Mouse (Mus musculus): ENCODE results near the gene Bpifc. TPM values are rescaled to one million over a fixed set of nuclear protein-coding genes. Genes with fewer than 3 reads are reported as not detected.

Bpifc gene
- polyA plus RNA-seq, 1 experiment, result 0.04 TPM

- TF ChIP-seq CTCF (IDR thresholded peaks at IDR 0.05; ENCODE audit: borderline replicate concordance, extremely low read depth, insufficient read depth, insufficient read length), result no peak
- TF ChIP-seq POLR2A (IDR thresholded peaks at IDR 0.05; ENCODE audit: borderline replicate concordance, extremely low read depth, insufficient read depth, insufficient read length, poor library complexity, severe bottlenecking), result no peak
- DNase-seq (ENCODE audit: low read depth), result no peak
These were observed 63.1 kb downstream of the Bpifc start for GRCm38 (mm10) chr10:85948483-85949196.

DNA sequence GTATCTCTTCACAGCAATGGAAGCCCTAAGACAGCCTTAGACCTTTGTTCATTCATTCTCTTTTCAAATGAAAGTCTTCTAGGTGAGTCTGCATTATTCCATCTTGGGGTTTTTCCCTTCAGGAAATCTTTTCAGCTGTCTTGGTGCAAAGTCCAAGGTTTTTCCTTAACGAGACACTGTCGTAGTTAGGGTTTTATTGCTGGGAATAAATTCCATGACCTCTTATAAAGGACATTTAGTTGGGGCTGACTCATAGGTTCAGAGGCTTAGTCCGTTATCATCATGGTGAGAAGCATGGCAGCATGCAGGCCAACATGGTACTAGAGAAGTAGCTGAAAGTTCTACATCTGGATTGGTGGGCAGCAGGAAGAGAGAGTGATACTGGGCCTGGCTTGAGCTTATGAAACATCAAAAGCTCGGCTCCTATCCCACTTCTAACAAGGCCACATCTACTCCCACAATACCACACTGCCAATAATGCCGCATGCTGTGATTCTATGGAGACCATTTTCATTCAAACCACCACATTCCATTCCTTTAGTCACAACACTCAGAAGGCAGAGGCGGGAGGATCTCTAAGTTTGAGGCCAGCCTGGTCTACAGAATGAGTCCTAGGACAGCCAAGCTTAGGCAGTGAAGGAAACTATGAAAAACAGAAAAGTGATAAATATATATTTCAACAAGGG is 75.3 kb downstream of the Bpifc start:
- TF ChIP-seq CTCF (IDR thresholded peaks at IDR 0.05; ENCODE audit: borderline replicate concordance, extremely low read depth, insufficient read depth, insufficient read length) (no peak), POLR2A (IDR thresholded peaks at IDR 0.05; ENCODE audit: borderline replicate concordance, extremely low read depth, insufficient read depth, insufficient read length, poor library complexity, severe bottlenecking) (no peak)
- no peak for DNase-seq (ENCODE audit: low read depth)

DNA sequence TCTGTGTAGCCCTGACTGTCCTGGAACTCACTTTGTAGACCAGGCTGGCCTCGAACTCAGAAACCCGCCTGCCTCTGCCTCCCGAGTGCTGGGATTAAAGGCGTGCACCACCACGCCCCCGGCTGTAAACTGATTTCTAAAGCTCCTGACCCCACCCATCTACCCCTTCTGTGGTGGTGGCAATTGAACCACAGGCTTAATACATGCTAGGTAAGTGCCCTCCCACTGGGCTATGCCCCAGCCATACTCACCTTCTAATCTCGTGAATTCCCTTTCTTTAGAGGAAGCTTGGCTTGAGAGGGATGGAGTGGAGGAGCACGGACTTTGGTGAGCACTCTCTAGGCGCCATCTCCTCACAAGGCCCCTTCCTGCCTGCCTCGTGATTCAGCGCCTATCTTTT is 81.7 kb downstream of the Bpifc start:
- no peak for DNase-seq (ENCODE audit: low read depth)
- TF ChIP-seq CTCF (IDR thresholded peaks at IDR 0.05; ENCODE audit: borderline replicate concordance, extremely low read depth, insufficient read depth, insufficient read length), result no peak
- TF ChIP-seq POLR2A (IDR thresholded peaks at IDR 0.05; ENCODE audit: borderline replicate concordance, extremely low read depth, insufficient read depth, insufficient read length, poor library complexity, severe bottlenecking), result no peak

DNA sequence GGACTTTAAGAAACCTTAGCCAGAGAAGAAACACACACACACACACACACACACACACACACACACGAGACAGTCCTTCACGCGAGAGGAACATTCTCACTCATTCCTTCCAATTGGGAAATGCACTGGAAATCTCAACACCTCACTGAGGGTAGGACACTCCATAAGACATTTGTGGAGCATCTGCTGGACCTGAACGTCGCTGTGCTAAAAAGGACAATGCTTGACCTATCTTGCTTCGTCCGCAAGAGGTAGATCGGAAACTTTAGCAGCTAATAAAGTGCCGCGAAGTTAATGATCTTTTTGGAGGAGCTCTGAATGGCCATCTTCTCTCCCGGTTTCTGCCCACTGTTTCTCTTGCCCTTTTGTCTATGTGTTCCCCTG is 82.5 kb downstream of the Bpifc start:
- TF ChIP-seq CTCF (IDR thresholded peaks at IDR 0.05; ENCODE audit: borderline replicate concordance, extremely low read depth, insufficient read depth, insufficient read length) (no peak), POLR2A (IDR thresholded peaks at IDR 0.05; ENCODE audit: borderline replicate concordance, extremely low read depth, insufficient read depth, insufficient read length, poor library complexity, severe bottlenecking) (no peak)
- peak; percentile 27 for DNase-seq (ENCODE audit: low read depth)

- TF ChIP-seq POLR2A (IDR thresholded peaks at IDR 0.05; ENCODE audit: borderline replicate concordance, extremely low read depth, insufficient read depth, insufficient read length, poor library complexity, severe bottlenecking), result peak; percentile 58; the same call in 1 of the 2 replicates
- peak; percentile 60 for TF ChIP-seq CTCF (IDR thresholded peaks at IDR 0.05; ENCODE audit: borderline replicate concordance, extremely low read depth, insufficient read depth, insufficient read length)
- DNase-seq (ENCODE audit: low read depth), result peak; percentile 95
These were observed 83.0 kb downstream of the Bpifc start for GRCm38 (mm10) chr10:85928499-85929207.

- DNase-seq (ENCODE audit: low read depth), result peak; percentile 48
- no peak for TF ChIP-seq POLR2A (IDR thresholded peaks at IDR 0.05; ENCODE audit: borderline replicate concordance, extremely low read depth, insufficient read depth, insufficient read length, poor library complexity, severe bottlenecking)
These were observed 83.8 kb downstream of the Bpifc start, which contains the start of gene Ascl4 for GRCm38 (mm10) chr10:85927676-85928445. Gene Ascl4 (plus strand): TSS chr10:85927681.

- TF ChIP-seq POLR2A (IDR thresholded peaks at IDR 0.05; ENCODE audit: borderline replicate concordance, extremely low read depth, insufficient read depth, insufficient read length, poor library complexity, severe bottlenecking) (peak; percentile 38; the same call in 1 of the 2 replicates), CTCF (IDR thresholded peaks at IDR 0.05; ENCODE audit: borderline replicate concordance, extremely low read depth, insufficient read depth, insufficient read length) (no peak)
- DNase-seq (ENCODE audit: low read depth), result peak; percentile 99
These were observed 95.0 kb downstream of the Bpifc start, which contains the start of gene Prdm4 for GRCm38 (mm10) chr10:85916498-85917309. Gene Prdm4 (minus strand): TSS chr10:85917142.

Other genes starting within 250 kb of the Bpifc start
- gene Pwp1, start 182.4 kb downstream of the Bpifc start, polyA plus RNA-seq (2012; rRNA removed), result 39.7 and 39.8 TPM in 2 replicates
- 58.2 and 59.3 TPM in 2 replicates for gene Prdm4, start 94.8 kb downstream of the Bpifc start, polyA plus RNA-seq (2012; rRNA removed)
- gene Ascl4, start 84.2 kb downstream of the Bpifc start, polyA plus RNA-seq (2012; rRNA removed), result 0.33 and 0.42 TPM in 2 replicates
- 150 and 156 TPM in 2 replicates for gene Rtcb, start 54.1 kb downstream of the Bpifc start, polyA plus RNA-seq (2012; rRNA removed)
- gene Fbxo7, start 10.1 kb upstream of the Bpifc start, polyA plus RNA-seq (2012; rRNA removed), result 15.7 and 17.4 TPM in 2 replicates